Mouse (Mus musculus): Measurements from ENCODE around the gene Eef1akmt3.

Eef1akmt3 gene

GRCm38 (mm10) chr10:127002056-127002455 is 39.3 kb downstream of the Eef1akmt3 start:
- CTCF ChIA-PET, result no interaction called here

DNA sequence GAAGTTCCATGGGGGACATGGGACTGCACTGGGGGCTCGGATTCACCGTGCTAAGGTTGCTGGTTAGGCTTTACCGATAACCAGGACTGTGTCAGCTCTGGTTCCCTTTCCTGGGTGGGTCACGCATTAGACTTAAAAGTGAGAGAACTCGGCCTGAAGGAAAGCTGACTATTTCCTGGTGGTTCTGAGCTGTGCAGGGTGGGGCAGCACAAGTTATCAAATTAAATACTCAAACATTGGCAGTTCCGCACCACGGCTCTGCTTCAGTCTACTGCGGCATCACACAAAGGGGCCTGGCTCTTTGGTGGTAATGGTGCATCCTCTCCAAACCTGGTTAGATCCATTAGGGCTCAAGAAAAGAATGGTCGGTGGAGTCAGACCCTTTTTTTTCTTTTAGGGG is 40.0 kb downstream of the Eef1akmt3 start:
- CTCF ChIA-PET, result interaction anchor here (0.7 kb wide), 1 partner anchor 27 kb away, joined by 3 read pairs; no protein-coding TSS in a partner anchor

GRCm38 (mm10) chr10:127000529-127000928 is 40.8 kb downstream of the Eef1akmt3 start, which contains the start of gene Avil:
Gene Avil, plus strand, starts transcription at chr10:127000709.
- CTCF ChIA-PET, result interaction anchor here (0.7 kb wide), 1 partner anchor 28 kb away, joined by 3 read pairs; no protein-coding TSS in a partner anchor

DNA sequence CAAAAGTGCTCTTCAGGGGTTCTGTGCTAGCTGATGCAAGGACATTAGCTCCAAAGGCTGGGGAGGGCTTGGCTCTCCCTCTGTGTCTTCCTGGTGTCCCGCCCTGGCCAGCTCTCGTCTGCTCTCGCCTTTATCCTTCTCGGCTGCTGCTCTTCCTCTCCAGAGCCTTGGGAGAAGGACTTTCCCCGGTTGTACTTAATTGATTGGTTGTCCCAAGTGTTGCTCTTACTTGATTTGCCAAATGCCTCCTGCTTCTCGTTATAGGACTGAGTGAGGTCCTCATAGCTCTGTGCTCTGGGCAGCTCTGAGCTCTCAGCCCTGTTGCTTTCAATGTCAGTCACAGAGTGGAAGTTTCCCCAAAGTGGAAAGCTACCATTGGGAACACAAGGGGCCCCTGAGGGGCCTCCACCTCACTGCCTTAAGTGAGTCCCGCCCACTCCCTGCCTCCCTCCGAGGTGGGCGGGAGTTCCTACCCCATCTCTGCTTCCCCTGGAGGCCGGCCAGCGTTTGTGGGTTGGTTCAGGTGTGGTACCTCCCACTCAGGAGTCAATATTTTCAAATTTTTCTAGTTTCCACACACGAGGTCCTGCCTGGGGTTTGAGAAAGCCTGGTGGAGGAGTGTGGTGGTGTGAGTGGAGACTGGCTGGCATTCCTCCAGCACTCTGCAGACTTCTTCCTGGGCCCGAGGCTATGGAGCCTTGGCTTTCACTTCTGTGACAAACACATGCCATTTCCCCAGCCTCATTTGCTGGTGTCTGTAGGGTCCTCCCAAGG is 43.8 kb downstream of the Eef1akmt3 start:
- CTCF ChIA-PET, result no interaction called here

- CTCF ChIA-PET, result no interaction called here
These were observed 47.7 kb downstream of the Eef1akmt3 start for GRCm38 (mm10) chr10:126993621-126994020.

- CTCF ChIA-PET, result interaction anchor here (1.6 kb wide), 1 partner anchor 75 kb away, joined by 4 read pairs; no protein-coding TSS in a partner anchor
These were observed 49.6 kb downstream of the Eef1akmt3 start for GRCm38 (mm10) chr10:126991676-126992075.

DNA sequence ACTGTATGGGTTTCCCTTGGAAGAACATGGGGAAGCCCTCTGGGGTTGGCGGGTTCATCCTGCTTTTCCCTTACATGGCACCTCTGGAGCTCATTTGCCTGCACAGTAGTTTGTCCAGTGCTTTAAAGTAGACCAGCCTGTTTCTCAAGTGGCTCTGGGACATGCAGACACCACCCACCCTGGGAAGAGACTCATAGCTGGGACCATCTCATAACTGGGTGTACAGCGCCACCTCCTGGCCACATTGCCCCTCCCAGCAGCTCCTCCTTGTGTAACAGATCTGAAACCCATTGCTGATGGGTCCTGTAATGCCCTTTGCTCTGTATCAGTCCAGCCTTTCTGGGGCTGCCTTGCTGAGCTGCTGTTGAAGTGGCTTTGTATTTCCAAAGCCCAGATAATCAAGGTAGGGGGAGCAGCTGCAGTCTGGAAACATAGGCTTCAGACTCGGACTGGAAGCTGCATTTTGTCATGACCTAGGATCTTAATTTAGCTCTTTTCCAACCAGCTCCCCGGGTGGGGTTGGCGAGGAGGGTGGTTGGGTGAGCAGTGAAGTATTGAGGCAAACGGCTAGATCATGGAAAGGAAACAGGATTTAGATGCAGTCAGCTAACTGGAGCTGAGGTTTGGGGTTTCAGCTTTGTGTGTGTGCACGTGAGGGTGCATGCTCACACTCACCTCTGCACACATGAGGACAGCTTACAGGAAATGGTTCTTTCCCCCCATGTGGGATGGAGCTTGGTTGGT is 50.8 kb downstream of the Eef1akmt3 start:
- CTCF ChIA-PET, result interaction anchor here (0.6 to 1.6 kb wide), 2 partner anchors 72 to 74 kb away, joined by 3 to 4 read pairs; no protein-coding TSS in a partner anchor

- CTCF ChIA-PET, result no interaction called here
These were observed 52.7 kb downstream of the Eef1akmt3 start for GRCm38 (mm10) chr10:126988513-126989165.

DNA sequence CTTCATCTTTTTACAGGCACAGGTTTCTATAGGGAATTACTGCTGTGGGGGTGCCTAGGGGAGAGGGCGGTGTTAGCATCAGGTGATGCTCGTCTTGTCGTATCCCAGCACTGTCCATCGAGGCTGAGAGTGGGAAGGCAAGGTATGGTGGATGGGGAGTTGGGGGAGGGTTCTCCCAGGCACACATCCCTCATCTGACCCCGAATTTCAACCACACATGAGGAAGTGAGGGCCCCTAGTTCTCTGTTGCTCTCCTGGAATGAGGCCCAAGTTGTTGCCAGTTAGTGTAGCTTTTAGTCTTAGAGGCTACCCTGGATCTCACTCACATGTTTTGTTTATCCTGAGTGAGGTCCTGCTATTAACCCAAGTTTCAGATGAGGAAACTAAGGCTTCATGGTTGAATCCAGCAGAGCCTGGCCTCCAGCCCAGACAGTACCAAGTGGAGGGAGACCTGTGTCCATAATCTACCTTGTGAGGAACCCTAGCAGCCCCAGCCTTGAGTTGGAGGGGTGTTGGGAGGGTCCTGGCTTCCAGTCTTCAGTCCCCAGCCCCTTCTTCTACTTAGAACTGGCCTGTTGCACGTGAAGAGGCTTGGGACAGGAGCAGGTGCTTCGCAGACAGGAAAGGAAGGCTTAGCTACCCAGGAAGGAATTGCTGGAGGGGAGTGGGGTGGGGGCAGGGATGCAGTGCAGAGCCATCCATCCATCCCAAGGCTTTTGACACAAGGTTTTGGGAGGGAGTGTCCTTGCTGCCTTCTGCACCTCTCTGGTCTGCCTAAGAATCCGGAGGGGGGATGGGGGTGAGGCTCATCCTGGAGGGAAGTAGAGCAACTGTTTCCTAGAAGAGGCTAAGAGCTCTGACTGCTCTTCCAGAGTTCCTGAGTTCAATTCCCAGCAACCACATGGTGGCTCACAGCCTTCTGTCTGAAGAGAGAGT is 53.9 kb downstream of the Eef1akmt3 start:
- CTCF ChIA-PET, result no interaction called here

- CTCF ChIA-PET, result no interaction called here
These were observed 54.8 kb downstream of the Eef1akmt3 start for GRCm38 (mm10) chr10:126986541-126986961.

DNA sequence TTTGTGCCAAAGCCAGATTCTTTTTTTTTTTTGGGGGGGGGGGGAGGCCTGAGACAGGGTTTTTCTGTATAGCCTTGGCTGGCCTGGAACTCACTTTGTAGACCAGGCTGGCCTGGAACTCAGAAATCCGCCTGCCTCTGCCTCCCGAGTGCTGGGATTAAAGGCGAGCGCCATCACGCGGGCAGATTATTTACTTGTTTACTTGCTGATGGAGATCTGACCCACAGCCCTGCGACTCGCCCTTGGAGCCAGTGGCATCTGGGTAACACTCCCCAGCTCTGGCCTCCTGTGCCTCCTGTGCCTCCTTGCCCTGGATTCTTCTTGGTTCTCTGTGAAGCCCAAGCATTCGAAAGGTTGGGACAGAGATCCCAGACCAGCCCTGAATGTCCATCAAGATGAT is 55.7 kb downstream of the Eef1akmt3 start:
- CTCF ChIA-PET, result interaction anchor here (0.6 kb wide), 1 partner anchor 23 kb away, joined by 7 read pairs; no protein-coding TSS in a partner anchor

GRCm38 (mm10) chr10:126985127-126985526 is 56.2 kb downstream of the Eef1akmt3 start:
- CTCF ChIA-PET, result no interaction called here

- CTCF ChIA-PET, result no interaction called here
These were observed 56.9 kb downstream of the Eef1akmt3 start for GRCm38 (mm10) chr10:126984189-126985004.

GRCm38 (mm10) chr10:126983193-126983725 is 58.1 kb downstream of the Eef1akmt3 start:
- CTCF ChIA-PET, result no interaction called here

- CTCF ChIA-PET, result no interaction called here
These were observed 59.6 kb downstream of the Eef1akmt3 start for GRCm38 (mm10) chr10:126981746-126982145.

Measured in spleen, embryonic (tissue).